Mouse (Mus musculus): ENCODE measurements around the gene Sft2d2. TPM values are rescaled to one million over a fixed set of nuclear protein-coding genes. Genes with fewer than 3 reads are reported as not detected.

Gene Sft2d2
- total RNA-seq (2021), result 1 to 10 TPM; 6.8 to 6.9 TPM

GRCm38 (mm10) chr1:165193880-165194661, at the start of gene Sft2d2:
TSS of gene Sft2d2 (minus strand) at chr1:165194438.
- peak; percentile 53 to 92 for DNase-seq (ENCODE audit: extremely low spot score in 1 of 2, low spot score in 2 of 2)
- intact Hi-C loops (cut with DNase I), result no loop called here

DNA sequence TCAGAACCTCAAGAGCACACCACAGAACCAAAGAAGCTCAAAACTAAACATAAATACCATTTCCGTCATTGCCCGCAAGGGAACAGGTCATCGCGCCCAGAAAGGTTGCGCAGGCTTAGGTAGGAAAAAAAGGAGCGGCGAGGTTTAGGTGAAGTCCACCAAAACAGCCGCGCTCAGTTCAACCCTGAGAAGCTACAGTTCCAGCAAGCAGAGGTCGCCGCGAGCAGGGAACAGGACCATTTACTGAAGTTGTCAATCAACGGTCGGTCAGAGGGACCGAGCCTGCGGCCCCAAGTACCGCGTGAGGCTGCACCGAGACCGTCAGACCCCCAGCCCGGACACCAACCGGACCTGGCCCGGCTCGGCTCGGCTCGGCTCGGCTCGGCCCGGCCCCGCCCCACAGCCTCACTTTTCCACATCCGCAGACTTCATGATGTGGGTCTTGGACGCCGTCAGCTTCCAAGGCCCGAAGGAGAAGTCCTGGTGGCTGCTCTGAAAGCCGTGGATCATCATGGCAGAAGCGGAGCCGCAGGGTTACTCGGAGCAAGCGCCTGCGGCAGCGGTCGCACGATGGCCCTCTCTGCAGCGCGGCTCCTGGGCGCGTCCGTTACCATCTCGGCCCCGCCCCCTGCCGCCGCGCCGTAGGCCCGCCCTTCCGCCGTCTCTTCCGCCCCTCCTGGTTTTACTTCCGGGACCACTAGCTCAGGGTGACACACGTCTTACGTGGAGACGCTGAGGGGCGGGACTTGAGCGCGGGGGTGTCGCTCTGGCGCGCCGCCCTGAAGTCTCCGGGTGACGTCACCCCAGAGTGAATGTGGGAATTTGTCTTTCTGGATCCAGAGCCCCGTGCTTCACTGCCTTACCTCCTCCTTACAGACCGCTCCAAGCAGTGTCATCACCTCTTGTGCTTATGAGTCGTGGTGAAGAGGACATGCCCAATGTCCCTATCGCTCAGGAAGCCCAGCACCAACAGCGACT, 42.4 kb upstream of the Sft2d2 start, which contains the start of gene Tiprl:
Gene Tiprl, minus strand, starts transcription at position 676 of the 978 bp plus-strand sequence.
- intact Hi-C loops (cut with DNase I), result loop anchor here (2.0 kb wide), 1 partner anchor 46 kb away; no protein-coding TSS in a partner anchor
- peak; percentile 97 for DNase-seq (ENCODE audit: extremely low spot score in 1 of 2, low spot score in 2 of 2)

DNA sequence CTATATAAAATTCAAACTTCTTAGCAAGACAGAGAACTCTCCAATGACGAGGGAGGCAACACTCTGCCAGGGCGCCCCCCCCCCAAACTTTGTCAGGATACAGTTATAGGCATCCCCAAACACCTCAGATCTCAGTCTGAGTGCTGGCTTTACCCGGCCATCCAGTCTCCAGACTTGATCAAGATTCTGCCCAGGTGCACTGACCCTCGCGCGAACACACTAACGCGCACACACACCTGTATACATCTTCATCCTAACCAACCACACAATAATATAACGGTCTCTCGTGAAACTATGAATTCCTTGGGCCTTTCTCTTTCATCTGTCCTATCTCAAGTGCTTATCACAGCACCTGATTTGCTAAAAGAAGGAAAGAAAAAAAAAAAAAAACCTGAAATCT, 41.6 kb upstream of the Sft2d2 start:
- intact Hi-C loops (cut with DNase I), result loop anchor here (2.0 kb wide), 1 partner anchor 47 kb away; no protein-coding TSS in a partner anchor
- DNase-seq (ENCODE audit: extremely low spot score in 1 of 2, low spot score in 2 of 2), result no peak

- DNase-seq (ENCODE audit: extremely low spot score in 1 of 2, low spot score in 2 of 2), result no peak
- intact Hi-C loops (cut with DNase I), result no loop called here
These were observed 39.6 kb upstream of the Sft2d2 start for GRCm38 (mm10) chr1:165233806-165234205.

- intact Hi-C loops (cut with DNase I), result no loop called here
- DNase-seq (ENCODE audit: extremely low spot score in 1 of 2, low spot score in 2 of 2), result no peak
These were observed 36.5 kb upstream of the Sft2d2 start for GRCm38 (mm10) chr1:165230691-165231090.

DNA sequence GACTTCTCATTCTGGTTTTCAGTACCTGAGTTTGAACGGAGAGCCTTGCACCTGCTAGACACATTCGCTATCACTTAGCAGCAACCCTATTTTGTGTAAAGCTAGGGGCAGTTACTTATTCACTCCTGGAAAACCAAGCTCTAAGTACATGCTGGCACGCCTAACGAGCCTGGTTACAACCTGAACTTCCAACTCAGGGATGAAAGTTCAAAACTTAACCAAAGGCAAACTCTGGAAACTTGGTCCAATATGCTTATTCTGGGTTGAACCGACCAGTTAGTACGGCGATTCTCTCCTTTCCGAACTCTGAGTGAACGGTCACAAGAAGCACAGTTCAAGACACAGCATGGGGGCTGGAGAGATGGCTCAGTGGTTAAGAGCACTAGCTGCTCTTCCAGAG, 35.3 kb upstream of the Sft2d2 start:
- no peak for DNase-seq (ENCODE audit: extremely low spot score in 1 of 2, low spot score in 2 of 2)
- intact Hi-C loops (cut with DNase I), result no loop called here

GRCm38 (mm10) chr1:165217023-165217589, 22.9 kb upstream of the Sft2d2 start:
- intact Hi-C loops (cut with DNase I), result no loop called here

DNA sequence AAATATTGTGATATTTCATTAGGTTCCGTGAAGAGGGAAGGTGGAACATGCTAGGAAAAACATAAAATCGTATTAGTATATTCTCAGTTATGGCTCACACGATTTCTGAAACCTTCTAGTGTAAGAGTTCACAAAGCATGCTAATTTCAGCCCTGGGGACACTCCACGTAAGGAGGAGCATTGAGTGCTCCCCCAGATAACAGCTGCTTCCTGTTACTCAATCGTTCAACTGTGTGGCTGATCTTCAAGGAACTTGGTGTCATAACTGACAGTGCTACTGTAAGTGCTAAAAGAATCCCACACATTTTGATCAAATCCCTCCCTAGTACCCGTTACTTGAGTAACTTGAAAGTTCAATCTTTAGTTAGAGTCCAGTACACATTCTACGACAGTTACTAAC, 21.6 kb upstream of the Sft2d2 start:
- intact Hi-C loops (cut with DNase I), result no loop called here
- DNase-seq (ENCODE audit: extremely low spot score in 1 of 2, low spot score in 2 of 2), result no peak

More at GRCm38 (mm10) chr1:165217023-165217589, 22.9 kb upstream of the Sft2d2 start:
- DNase-seq (ENCODE audit: extremely low spot score in 1 of 2, low spot score in 2 of 2), result no peak

- intact Hi-C loops (cut with DNase I), result no loop called here
- DNase-seq (ENCODE audit: extremely low spot score in 1 of 2, low spot score in 2 of 2), result no peak
These were observed 11.4 kb upstream of the Sft2d2 start for GRCm38 (mm10) chr1:165205591-165205990.

GRCm38 (mm10) chr1:165203488-165204035, 9.3 kb upstream of the Sft2d2 start:
- no peak for DNase-seq (ENCODE audit: extremely low spot score in 1 of 2, low spot score in 2 of 2)
- intact Hi-C loops (cut with DNase I), result no loop called here

DNA sequence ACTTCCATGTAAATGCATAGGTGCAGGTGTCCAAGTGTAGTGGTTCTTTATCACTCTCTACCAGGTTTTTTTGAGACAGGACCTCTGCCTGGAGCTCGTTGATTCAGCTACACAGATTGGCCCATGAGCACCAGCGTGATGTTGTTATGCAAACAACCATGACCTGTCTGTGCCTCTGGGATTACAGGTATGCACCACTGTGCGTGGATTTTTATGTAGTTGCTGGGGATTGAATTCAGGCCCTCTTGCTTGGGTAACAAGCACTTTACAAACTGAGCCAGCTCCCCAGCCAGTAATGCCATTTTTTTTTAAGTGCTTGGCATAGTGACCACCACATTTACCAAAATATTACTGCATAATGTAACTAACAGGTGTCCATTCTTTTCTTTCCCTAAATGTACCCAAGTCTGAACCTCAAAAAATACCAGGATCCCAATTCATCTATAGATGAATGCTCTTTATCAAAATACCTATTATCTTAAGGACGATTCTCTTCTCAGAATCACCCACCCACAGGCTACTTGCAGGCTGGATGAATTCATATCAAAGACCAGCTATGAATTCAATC, 7.3 kb upstream of the Sft2d2 start:
- intact Hi-C loops (cut with DNase I), result no loop called here
- no peak for DNase-seq (ENCODE audit: extremely low spot score in 1 of 2, low spot score in 2 of 2)

DNA sequence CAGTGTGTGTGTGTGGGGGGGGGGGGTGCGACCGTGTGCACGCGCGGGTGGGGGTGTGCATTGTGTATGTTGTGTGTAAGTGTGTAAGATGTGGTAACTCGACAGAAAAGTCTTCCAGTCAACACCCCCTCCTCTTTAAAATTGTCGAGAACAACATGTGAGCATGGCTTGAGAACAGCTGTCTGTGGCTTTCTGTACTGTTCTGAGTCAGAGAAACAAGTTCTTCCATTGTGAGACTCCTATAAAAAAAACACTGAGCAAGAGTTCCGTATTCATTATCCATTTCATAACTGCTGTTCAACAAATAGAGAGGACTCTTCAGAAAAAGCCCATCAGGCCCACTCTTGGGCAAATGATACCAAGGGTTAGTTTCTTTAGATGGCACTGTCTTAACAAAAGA, 6.5 kb upstream of the Sft2d2 start:
- intact Hi-C loops (cut with DNase I), result no loop called here
- no peak for DNase-seq (ENCODE audit: extremely low spot score in 1 of 2, low spot score in 2 of 2)

DNA sequence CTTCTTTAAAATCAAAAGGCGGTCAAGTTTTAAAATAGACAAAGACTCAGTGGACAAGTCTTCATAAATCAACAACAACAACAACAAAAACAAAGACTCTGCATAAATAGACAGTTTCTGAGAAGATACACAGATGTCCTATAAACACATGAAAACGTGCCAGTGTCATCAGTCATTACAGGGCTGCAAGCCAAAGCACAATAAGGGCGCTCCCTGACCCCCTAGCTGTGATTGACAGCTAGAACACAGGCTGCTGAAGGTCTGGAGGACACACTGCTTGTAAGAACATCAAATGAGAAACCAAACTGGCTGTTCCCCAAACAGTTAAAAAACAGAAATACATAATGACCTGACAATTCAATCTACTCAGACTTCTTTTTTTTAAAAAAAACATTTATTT, 5.4 kb upstream of the Sft2d2 start:
- DNase-seq (ENCODE audit: extremely low spot score in 1 of 2, low spot score in 2 of 2), result no peak
- intact Hi-C loops (cut with DNase I), result no loop called here

GRCm38 (mm10) chr1:165198951-165199350, 4.7 kb upstream of the Sft2d2 start:
- no peak for DNase-seq (ENCODE audit: extremely low spot score in 1 of 2, low spot score in 2 of 2)
- intact Hi-C loops (cut with DNase I), result no loop called here

GRCm38 (mm10) chr1:165197875-165198274, 3.6 kb upstream of the Sft2d2 start:
- intact Hi-C loops (cut with DNase I), result no loop called here
- no peak for DNase-seq (ENCODE audit: extremely low spot score in 1 of 2, low spot score in 2 of 2)

GRCm38 (mm10) chr1:165195396-165195960, 1.2 kb upstream of the Sft2d2 start:
- no peak for DNase-seq (ENCODE audit: extremely low spot score in 1 of 2, low spot score in 2 of 2)
- intact Hi-C loops (cut with DNase I), result no loop called here

- intact Hi-C loops (cut with DNase I), result no loop called here
- no peak for DNase-seq (ENCODE audit: extremely low spot score in 1 of 2, low spot score in 2 of 2)
These were observed 400 bp upstream of the Sft2d2 start for GRCm38 (mm10) chr1:165194662-165195013.

DNA sequence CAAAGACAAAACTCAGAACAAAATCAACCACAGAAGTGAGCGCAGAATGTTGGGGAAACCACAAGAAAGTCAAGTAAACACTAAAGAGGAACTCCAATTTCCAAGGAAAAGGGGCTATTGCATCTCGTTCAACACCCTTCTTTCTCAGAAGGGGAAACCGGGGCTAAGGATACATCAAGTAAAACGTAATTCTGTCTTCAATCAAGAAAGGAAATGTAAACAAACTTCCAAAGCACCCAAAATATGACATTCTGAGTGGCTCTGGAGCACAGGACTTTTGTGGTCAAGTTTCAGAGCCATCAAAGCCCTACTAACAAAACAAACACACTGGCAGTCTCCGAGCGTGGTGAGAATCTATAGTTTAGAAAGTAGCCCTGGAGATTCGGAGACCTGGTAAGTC, 812 bp downstream of the Sft2d2 start:
- DNase-seq (ENCODE audit: extremely low spot score in 1 of 2, low spot score in 2 of 2), result no peak
- intact Hi-C loops (cut with DNase I), result no loop called here

Data from left cerebral cortex, postnatal 10 days (tissue).